ENCODE assay signal across 13 mouse cellular contexts in the genomic region with DNA sequence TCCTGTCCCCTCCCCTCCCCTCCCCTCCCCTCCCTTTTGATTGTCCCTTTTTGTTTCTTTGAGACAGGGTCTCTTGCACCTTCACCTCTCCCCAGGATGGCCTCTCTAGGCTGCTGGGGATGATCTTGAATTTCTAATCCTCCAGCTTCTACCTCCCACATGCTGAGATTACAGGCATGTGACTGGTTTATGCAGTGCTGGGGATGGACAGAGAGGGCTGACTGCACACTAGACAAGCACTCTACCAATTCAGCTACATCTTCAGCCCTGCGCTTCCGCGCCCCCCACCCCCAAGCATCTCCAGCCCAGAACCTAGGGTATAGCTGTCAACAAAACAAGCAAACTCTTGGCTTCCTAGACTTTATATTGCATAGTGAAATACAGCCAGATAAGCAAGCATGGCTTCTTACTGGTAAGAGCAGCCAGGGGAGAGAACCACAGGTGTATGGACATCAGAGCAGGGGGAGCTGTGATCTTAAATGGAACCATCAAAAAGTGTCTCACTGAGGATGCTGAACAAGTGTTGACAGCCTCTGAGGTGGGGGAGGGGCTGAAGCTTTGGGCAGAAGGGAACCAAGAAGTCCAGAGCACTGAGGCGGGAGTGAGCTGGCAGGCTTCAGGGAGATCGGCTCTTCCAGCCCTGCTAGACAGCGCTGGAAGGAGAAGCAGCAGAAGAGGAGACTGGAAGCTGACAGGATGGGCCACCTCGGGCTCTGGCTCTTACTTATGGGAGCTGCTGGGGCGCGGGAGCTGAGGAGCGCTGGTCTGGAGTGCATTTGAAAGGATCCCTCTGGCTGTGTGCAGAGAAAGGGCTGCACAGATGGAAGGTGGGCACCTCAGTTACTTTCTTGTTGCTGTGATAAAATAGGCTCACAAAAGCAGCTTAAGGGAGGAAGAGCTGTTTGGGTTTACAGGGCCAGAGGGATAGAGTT. TPM values are rescaled to one million over a fixed set of nuclear protein-coding genes. Genes with fewer than 3 reads are reported as not detected.
DNase-seq lines count a peak whose midpoint lies in the region; ATAC-seq and TF ChIP-seq lines count a peak whose summit lies in the region.
"Had no signal": no experiment of that assay in that cellular context is flagged by ENCODE, and none has a peak within 500 bp of the region (broad histone marks: within the 10 kb centered on the region; RNA-seq: fewer than 3 reads in every experiment).

No protein-coding gene starts in this region.

- peaks cover 18% of the 10 kb centered on the region for H3K27me3 ChIP-seq in heart, embryonic 13.5 days (replicated peaks)
- H3K27me3 ChIP-seq in heart, embryonic 12.5 days (replicated peaks), result peaks cover 10% of the 10 kb centered on the region; the same call in 1 of the 2 replicates
- H3K27me3 ChIP-seq in embryonic facial prominence, embryonic 13.5 days, result no peaks in the 10 kb centered on the region
- no peaks in the 10 kb centered on the region for H3K27me3 ChIP-seq in midbrain, postnatal 0 days (ENCODE audit: insufficient read depth, low read length)
- H3K27me3 ChIP-seq in liver, postnatal 0 days (ENCODE audit: insufficient read depth, low read length), result no peaks in the 10 kb centered on the region

- TF ChIP-seq EP300 in liver, postnatal 0 days (IDR thresholded peaks at IDR 0.05; ENCODE audit: low read depth), result no peak

- no peaks in the 10 kb centered on the region for H3K36me3 ChIP-seq in heart, embryonic 13.5 days
- H3K36me3 ChIP-seq in heart, embryonic 12.5 days, result no peaks in the 10 kb centered on the region
- H3K36me3 ChIP-seq in embryonic facial prominence, embryonic 13.5 days, result no peaks in the 10 kb centered on the region
- no peaks in the 10 kb centered on the region for H3K36me3 ChIP-seq in midbrain, postnatal 0 days (ENCODE audit: insufficient read depth, low read length)
- H3K36me3 ChIP-seq in liver, postnatal 0 days (replicated peaks; ENCODE audit: insufficient read depth, low read length), result no peaks in the 10 kb centered on the region

- no peak overlapping the region for H3K27ac ChIP-seq in heart, embryonic 13.5 days (replicated peaks)
- no peak overlapping the region for H3K27ac ChIP-seq in heart, embryonic 12.5 days (ENCODE audit: poor library complexity, severe bottlenecking)
- no peak overlapping the region for H3K27ac ChIP-seq in embryonic facial prominence, embryonic 13.5 days
- no peak overlapping the region for H3K27ac ChIP-seq in midbrain, postnatal 0 days (ENCODE audit: low read depth, low read length)
- no peak overlapping the region for H3K27ac ChIP-seq in liver, postnatal 0 days (ENCODE audit: low read depth)

- no peak for TF ChIP-seq CTCF in midbrain, postnatal 0 days (IDR thresholded peaks at IDR 0.05)
- TF ChIP-seq CTCF in liver, postnatal 0 days (IDR thresholded peaks at IDR 0.05; ENCODE audit: low read depth), result no peak

- ATAC-seq in heart, embryonic 13.5 days (ENCODE audit: extremely low read depth, insufficient number of reproducible peaks, low FRiP score, low TSS enrichment), result no peak
- no peak for ATAC-seq in heart, embryonic 12.5 days (ENCODE audit: insufficient number of reproducible peaks, low FRiP score)
- no peak for ATAC-seq in embryonic facial prominence, embryonic 13.5 days (ENCODE audit: insufficient number of reproducible peaks, insufficient read depth, low FRiP score, low TSS enrichment, low read depth)
- peak; percentile 38; the same call in 1 of the 2 replicates for ATAC-seq in midbrain, postnatal 0 days (ENCODE audit: low FRiP score)
- no peak for ATAC-seq in CD4-positive, CD25-positive, alpha-beta regulatory T cell, adult 4 months
- no peak for ATAC-seq in liver, postnatal 0 days

- no peak overlapping the region for H3K4me2 ChIP-seq in heart, embryonic 13.5 days
- no peak overlapping the region for H3K4me2 ChIP-seq in heart, embryonic 12.5 days
- H3K4me2 ChIP-seq in embryonic facial prominence, embryonic 13.5 days, result peak overlapping the region; percentile 12; the same call in 1 of the 2 replicates
- H3K4me2 ChIP-seq in midbrain, postnatal 0 days (ENCODE audit: low read depth, low read length, poor library complexity, severe bottlenecking), result peak overlapping the region; percentile 4; the same call in 1 of the 2 replicates
- no peak overlapping the region for H3K4me2 ChIP-seq in liver, postnatal 0 days (ENCODE audit: low read depth, low read length)
- H3K4me2 ChIP-seq: lung, embryonic 14.5 days had no signal

- H3K4me1 ChIP-seq in heart, embryonic 13.5 days, result peaks cover 7% of the 10 kb centered on the region; the same call in 1 of the 2 replicates
- H3K4me1 ChIP-seq in heart, embryonic 12.5 days (replicated peaks), result no peaks in the 10 kb centered on the region
- H3K4me1 ChIP-seq in embryonic facial prominence, embryonic 13.5 days, result peaks cover 8% of the 10 kb centered on the region
- H3K4me1 ChIP-seq in midbrain, postnatal 0 days (ENCODE audit: insufficient read depth, low read length), result no peaks in the 10 kb centered on the region; the same call in 1 of the 2 replicates
- H3K4me1 ChIP-seq in liver, postnatal 0 days (ENCODE audit: insufficient read depth), result no peaks in the 10 kb centered on the region

- DNase-seq in layer of hippocampus, adult 9-11 months, result peak; percentile 55
- peak; percentile 11 for DNase-seq in midbrain, postnatal 0 days (ENCODE audit: low spot score)
- DNase-seq in liver, postnatal 0 days, result no peak
- no peak for DNase-seq in heart, postnatal 25 days (ENCODE audit: low spot score)
- DNase-seq: cerebellum, postnatal 36 days; gastrocnemius, postnatal 36 days; kidney, adult 2 months; lung, embryonic 14.5 days had no signal

- WGBS in heart, embryonic 13.5 days, result 17% methylated on average over 10 of the region's 10 CpGs
- 22% methylated on average over 10 of the region's 10 CpGs for WGBS in heart, embryonic 12.5 days
- WGBS in embryonic facial prominence, embryonic 13.5 days, result 17% methylated on average over 10 of the region's 10 CpGs
- WGBS in midbrain, postnatal 0 days, result 10% methylated on average over 10 of the region's 10 CpGs
- 28% methylated on average over 10 of the region's 10 CpGs for WGBS in liver, postnatal 0 days (ENCODE audit: insufficient replicate concordance)

- no peaks in the 10 kb centered on the region for H3K9me3 ChIP-seq in heart, embryonic 13.5 days
- H3K9me3 ChIP-seq in heart, embryonic 12.5 days (replicated peaks), result no peaks in the 10 kb centered on the region
- H3K9me3 ChIP-seq in embryonic facial prominence, embryonic 13.5 days, result no peaks in the 10 kb centered on the region
- no peaks in the 10 kb centered on the region for H3K9me3 ChIP-seq in midbrain, postnatal 0 days (ENCODE audit: low read length)
- no peaks in the 10 kb centered on the region for H3K9me3 ChIP-seq in liver, postnatal 0 days (ENCODE audit: low read length)

- peak overlapping the region; percentile 0; the same call in 1 of the 2 replicates for H3K9ac ChIP-seq in heart, embryonic 13.5 days
- no peak overlapping the region for H3K9ac ChIP-seq in heart, embryonic 12.5 days
- H3K9ac ChIP-seq in embryonic facial prominence, embryonic 13.5 days, result peak overlapping the region; percentile 54; the same call in 1 of the 2 replicates
- no peak overlapping the region for H3K9ac ChIP-seq in midbrain, postnatal 0 days (replicated peaks; ENCODE audit: low read length, poor library complexity, severe bottlenecking)
- no peak overlapping the region for H3K9ac ChIP-seq in liver, postnatal 0 days (replicated peaks)
- H3K9ac ChIP-seq: lung, embryonic 14.5 days had no signal

- intact Hi-C loops in heart, postnatal 25 days (cut with DNase I), result no loop called here

- no peak overlapping the region for H3K4me3 ChIP-seq in heart, embryonic 13.5 days
- H3K4me3 ChIP-seq in heart, embryonic 12.5 days, result no peak overlapping the region
- no peak overlapping the region for H3K4me3 ChIP-seq in embryonic facial prominence, embryonic 13.5 days
- no peak overlapping the region for H3K4me3 ChIP-seq in midbrain, postnatal 0 days (ENCODE audit: low read depth, low read length)
- H3K4me3 ChIP-seq in liver, postnatal 0 days (ENCODE audit: low read depth, low read length), result no peak overlapping the region

RNA-seq across cellular contexts. Expression of gene Wfdc2, which starts 12.0 kb away (rescaled TPM):
- 11.1 and 12.7 TPM in 2 replicates for polyA plus RNA-seq in heart, embryonic 13.5 days (2015; fragmentation: Nextera tagmentation; extraction: Ambion mirVana)
- 3.1 and 3.3 TPM in 2 replicates for polyA plus RNA-seq in heart, embryonic 12.5 days (2016; fragmentation: Nextera tagmentation; extraction: Ambion mirVana)
- polyA plus RNA-seq in embryonic facial prominence, embryonic 13.5 days (2015; fragmentation: Nextera tagmentation; extraction: Ambion mirVana), result 46.5 and 53.4 TPM in 2 replicates
- total RNA-seq in midbrain, postnatal 0 days (2014; rRNA removed), result 0.38 and 0.52 TPM in 2 replicates
- polyA plus RNA-seq in midbrain, postnatal 0 days (2015; fragmentation: Nextera tagmentation; extraction: Ambion mirVana), result 1.5 and 1.9 TPM in 2 replicates
- polyA plus RNA-seq in CD4-positive, CD25-positive, alpha-beta regulatory T cell, adult 4 months (2017; shearing (Covaris generic)), result 1 to 10 TPM; 2.2 to 3.0 TPM
- 3.0 and 3.3 TPM in 2 replicates for polyA plus RNA-seq in liver, postnatal 0 days (2015; fragmentation: Nextera tagmentation; extraction: Ambion mirVana)
- under 1 TPM; 0.78 to 0.83 TPM for total RNA-seq in heart, postnatal 25 days (2021)

RNA-seq across cellular contexts. Expression of gene Spint3, which starts 23.0 kb away (rescaled TPM):
- polyA plus RNA-seq in heart, embryonic 13.5 days (2015; fragmentation: Nextera tagmentation; extraction: Ambion mirVana), result not detected in 2 replicates
- not detected in 2 replicates for polyA plus RNA-seq in heart, embryonic 12.5 days (2016; fragmentation: Nextera tagmentation; extraction: Ambion mirVana)
- polyA plus RNA-seq in embryonic facial prominence, embryonic 13.5 days (2015; fragmentation: Nextera tagmentation; extraction: Ambion mirVana), result not detected in 2 replicates
- total RNA-seq in midbrain, postnatal 0 days (2014; rRNA removed), result not detected in 2 replicates
- not detected in 2 replicates for polyA plus RNA-seq in midbrain, postnatal 0 days (2015; fragmentation: Nextera tagmentation; extraction: Ambion mirVana)
- polyA plus RNA-seq in CD4-positive, CD25-positive, alpha-beta regulatory T cell, adult 4 months (2017; shearing (Covaris generic)), result not detected
- not detected in 2 replicates for polyA plus RNA-seq in liver, postnatal 0 days (2015; fragmentation: Nextera tagmentation; extraction: Ambion mirVana)
- not detected for total RNA-seq in heart, postnatal 25 days (2021)
- total RNA-seq: gastrocnemius, postnatal 36 days had no signal
- polyA plus RNA-seq: kidney, adult 2 months; lung, embryonic 14.5 days; stomach, embryonic 14.5 days had no signal

RNA-seq across cellular contexts. Expression of gene Wfdc6a, which starts 35.0 kb away (rescaled TPM):
- 0.44 TPM in 1 of 2 replicates, not detected in the other for polyA plus RNA-seq in heart, embryonic 13.5 days (2015; fragmentation: Nextera tagmentation; extraction: Ambion mirVana)
- 0.29 and 0.32 TPM in 2 replicates for polyA plus RNA-seq in heart, embryonic 12.5 days (2016; fragmentation: Nextera tagmentation; extraction: Ambion mirVana)
- polyA plus RNA-seq in embryonic facial prominence, embryonic 13.5 days (2015; fragmentation: Nextera tagmentation; extraction: Ambion mirVana), result 0.80 TPM in 1 of 2 replicates, not detected in the other
- total RNA-seq in midbrain, postnatal 0 days (2014; rRNA removed), result not detected in 2 replicates
- polyA plus RNA-seq in midbrain, postnatal 0 days (2015; fragmentation: Nextera tagmentation; extraction: Ambion mirVana), result not detected in 2 replicates
- not detected for polyA plus RNA-seq in CD4-positive, CD25-positive, alpha-beta regulatory T cell, adult 4 months (2017; shearing (Covaris generic))
- polyA plus RNA-seq in liver, postnatal 0 days (2015; fragmentation: Nextera tagmentation; extraction: Ambion mirVana), result not detected in 2 replicates
- total RNA-seq in heart, postnatal 25 days (2021), result under 1 TPM in 1 of 2 experiments, not detected in 1; 0.34 TPM
- total RNA-seq: gastrocnemius, postnatal 36 days had no signal
- polyA plus RNA-seq: kidney, adult 2 months had no signal

RNA-seq across cellular contexts. Expression of gene Eppin, which starts 43.2 kb away (rescaled TPM):
- not detected in 2 replicates for polyA plus RNA-seq in heart, embryonic 13.5 days (2015; fragmentation: Nextera tagmentation; extraction: Ambion mirVana)
- not detected in 2 replicates for polyA plus RNA-seq in heart, embryonic 12.5 days (2016; fragmentation: Nextera tagmentation; extraction: Ambion mirVana)
- not detected in 2 replicates for polyA plus RNA-seq in embryonic facial prominence, embryonic 13.5 days (2015; fragmentation: Nextera tagmentation; extraction: Ambion mirVana)
- not detected in 2 replicates for total RNA-seq in midbrain, postnatal 0 days (2014; rRNA removed)
- polyA plus RNA-seq in midbrain, postnatal 0 days (2015; fragmentation: Nextera tagmentation; extraction: Ambion mirVana), result not detected in 2 replicates
- polyA plus RNA-seq in CD4-positive, CD25-positive, alpha-beta regulatory T cell, adult 4 months (2017; shearing (Covaris generic)), result not detected
- not detected in 2 replicates for polyA plus RNA-seq in liver, postnatal 0 days (2015; fragmentation: Nextera tagmentation; extraction: Ambion mirVana)
- total RNA-seq in heart, postnatal 25 days (2021), result not detected
- total RNA-seq: gastrocnemius, postnatal 36 days had no signal
- polyA plus RNA-seq: kidney, adult 2 months; lung, embryonic 14.5 days; stomach, embryonic 14.5 days had no signal

RNA-seq across cellular contexts. Expression of gene Pigt, which starts 52.9 kb away (rescaled TPM):
- polyA plus RNA-seq in heart, embryonic 13.5 days (2015; fragmentation: Nextera tagmentation; extraction: Ambion mirVana), result 53.0 and 54.5 TPM in 2 replicates
- polyA plus RNA-seq in heart, embryonic 12.5 days (2016; fragmentation: Nextera tagmentation; extraction: Ambion mirVana), result 53.4 and 54.3 TPM in 2 replicates
- 49.6 and 52.6 TPM in 2 replicates for polyA plus RNA-seq in embryonic facial prominence, embryonic 13.5 days (2015; fragmentation: Nextera tagmentation; extraction: Ambion mirVana)
- 117 and 126 TPM in 2 replicates for total RNA-seq in midbrain, postnatal 0 days (2014; rRNA removed)
- 121 and 126 TPM in 2 replicates for polyA plus RNA-seq in midbrain, postnatal 0 days (2015; fragmentation: Nextera tagmentation; extraction: Ambion mirVana)
- polyA plus RNA-seq in CD4-positive, CD25-positive, alpha-beta regulatory T cell, adult 4 months (2017; shearing (Covaris generic)), result 10 to 100 TPM; 17.0 to 27.0 TPM
- 24.3 and 25.1 TPM in 2 replicates for polyA plus RNA-seq in liver, postnatal 0 days (2015; fragmentation: Nextera tagmentation; extraction: Ambion mirVana)
- 10 to 100 TPM; 34.7 to 34.8 TPM for total RNA-seq in heart, postnatal 25 days (2021)

Comparison
In these comparisons a context has a peak if more than half of its experiments do, and no peak if none do; other contexts are left out.
1. H3K9ac ChIP-seq: peak in heart, embryonic 13.5 days (single experiment) and embryonic facial prominence, embryonic 13.5 days (single experiment); none in heart, embryonic 12.5 days (single experiment), midbrain, postnatal 0 days (single experiment) and liver, postnatal 0 days (single experiment).
2. H3K4me2 ChIP-seq: peak in embryonic facial prominence, embryonic 13.5 days (single experiment) and midbrain, postnatal 0 days (single experiment); none in heart, embryonic 13.5 days (single experiment), heart, embryonic 12.5 days (single experiment) and liver, postnatal 0 days (single experiment).
3. DNase-seq: peak in layer of hippocampus, adult 9-11 months (single experiment) and midbrain, postnatal 0 days (single experiment); none in liver, postnatal 0 days (single experiment) and heart, postnatal 25 days (single experiment).